Mouse (Mus musculus) hindbrain, embryonic 14.5 days (tissue): Measurements from ENCODE around the gene Cd2ap. TPM values are rescaled to one million over a fixed set of nuclear protein-coding genes. Genes with fewer than 3 reads are reported as not detected.

ENCODE experiments used
- ATAC-seq: fragments of 200-750 bp; cut with Nextera tagmentation; 2 replicates; pipeline ENCODE4 v1.8.0; 2017; ENCODE audit warnings: moderate number of reproducible peaks, mild to moderate bottlenecking, moderate TSS enrichment, moderate library complexity; ENCODE audit not compliant: low FRiP score
- DNase-seq: peaks from one replicate; pipeline ENCODE4 v3.0.0-alpha.2; 2015; ENCODE audit warnings: low spot score
- H3K27ac ChIP-seq: fragments of 300-500 bp; sonication (generic); 2 replicates; pipeline ENCODE4 v1.5.1; 2014; ENCODE audit warnings: mild to moderate bottlenecking, moderate library complexity
- H3K27me3 ChIP-seq: fragments of 300-500 bp; sonication (generic); 2 replicates; pipeline ENCODE4 v1.6.1; 2014; ENCODE audit warnings: mild to moderate bottlenecking, low read length, mixed read lengths; ENCODE audit not compliant: control insufficient read depth, insufficient read depth
- H3K36me3 ChIP-seq: fragments of 300-500 bp; sonication (generic); replicated peaks from 2 replicates; pipeline ENCODE4 v1.6.1; 2014; ENCODE audit not compliant: control insufficient read depth, insufficient read depth
- H3K4me1 ChIP-seq: fragments of 300-500 bp; sonication (generic); replicated peaks from 2 replicates; pipeline ENCODE4 v1.6.1; 2014; ENCODE audit warnings: antibody characterized with exemption, low read length, mixed read lengths; ENCODE audit not compliant: control insufficient read depth, insufficient read depth
- H3K4me2 ChIP-seq: fragments of 300-500 bp; sonication (generic); replicated peaks from 2 replicates; pipeline ENCODE4 v1.6.1; 2014; ENCODE audit warnings: mild to moderate bottlenecking, moderate library complexity
- H3K4me3 ChIP-seq: fragments of 300-500 bp; sonication (generic); replicated peaks from 2 replicates; pipeline ENCODE4 v1.5.1; 2014; ENCODE audit warnings: mild to moderate bottlenecking, low read length
- H3K9ac ChIP-seq: fragments of 300-500 bp; sonication (generic); 2 replicates; pipeline ENCODE4 v1.6.1; 2014
- H3K9me3 ChIP-seq: fragments of 300-500 bp; sonication (generic); 2 replicates; pipeline ENCODE4 v1.6.1; 2016; ENCODE audit warnings: low read length; ENCODE audit not compliant: control insufficient read depth
- WGBS: fragments of 180-500 bp; shearing (Covaris S2); extraction: QIAGEN DNeasy Blood & Tissue Kit; methylation state at CpG from one replicate; pipeline ENCODE4 v1.1.7; 2014; 5-methylcytosine and 5-hydroxymethylcytosine counted together
- polyA plus RNA-seq: library from polyadenylated mRNA; unstranded; fragments of >200 nt; fragmentation: Nextera tagmentation; extraction: Ambion mirVana; gene quantifications from 2 replicates; pipeline ENCODE4 v1.2.1, GENCODE M21; 2014

Gene Cd2ap
- polyA plus RNA-seq = 10.8 and 13.7 TPM in 2 replicates

DNA sequence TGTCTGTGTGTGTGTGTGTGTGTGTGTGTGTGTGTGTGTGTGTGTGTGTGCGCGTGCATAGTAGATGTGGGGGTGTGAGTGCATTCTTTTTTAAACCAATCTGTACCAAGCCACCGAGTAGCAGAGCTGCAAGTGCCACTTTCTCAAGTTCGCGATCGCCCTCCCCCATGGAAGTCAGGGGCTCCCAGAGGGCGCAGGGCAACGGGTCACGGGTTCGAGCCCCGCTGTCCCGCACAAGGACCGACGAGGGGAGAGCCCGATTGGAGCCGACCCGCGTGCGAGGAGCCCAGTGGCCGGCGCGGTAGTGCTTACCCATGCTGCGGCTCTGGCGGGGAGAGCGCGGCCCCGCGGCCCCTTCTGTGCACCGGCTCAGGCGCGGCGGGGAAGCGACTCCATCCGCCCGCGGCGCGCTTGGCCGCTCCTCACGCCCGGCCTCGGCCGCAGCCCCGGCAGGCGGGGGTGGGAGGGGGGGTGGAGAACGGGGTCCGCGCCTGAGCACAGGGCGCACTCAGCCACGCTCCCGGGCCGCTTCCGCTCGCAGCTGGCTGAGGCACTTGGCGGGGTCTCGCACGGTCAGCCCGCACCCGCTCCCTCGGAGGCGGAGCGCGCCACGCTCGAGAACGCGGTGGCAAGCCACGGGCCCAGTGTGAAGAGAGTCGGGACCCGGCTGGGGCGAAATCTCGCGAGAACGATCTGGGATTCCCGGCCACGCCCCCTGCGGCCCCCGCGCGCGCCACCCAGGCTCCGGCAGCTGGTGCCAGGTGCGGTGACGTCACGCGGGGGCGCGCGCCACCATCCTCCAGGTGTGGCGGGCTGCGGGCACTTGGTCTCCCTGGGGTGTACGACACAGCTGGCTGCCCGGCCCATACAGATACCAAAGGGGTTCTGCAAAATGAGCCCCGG is at the start of gene Cd2ap:
Cd2ap (minus strand) TSS at position 665 of the 903 bp plus-strand sequence.
- no peaks in the 10 kb centered on the region for H3K9me3 ChIP-seq
- H3K27me3 ChIP-seq = no peaks in the 10 kb centered on the region
- H3K36me3 ChIP-seq = no peaks in the 10 kb centered on the region
- H3K9ac ChIP-seq = peak within 1 kb of the TSS; percentile 89
- peaks cover 12% of the 10 kb centered on the region for H3K4me1 ChIP-seq
- H3K4me2 ChIP-seq = peak within 1 kb of the TSS; percentile 86
- H3K27ac ChIP-seq = peak within 1 kb of the TSS; percentile 95
- WGBS = under 1% methylated on average over 72 of the region's 94 CpGs
- DNase-seq = peak; percentile 98
- peak; percentile 98 for ATAC-seq
- peak within 1 kb of the TSS; percentile 92 for H3K4me3 ChIP-seq

DNA sequence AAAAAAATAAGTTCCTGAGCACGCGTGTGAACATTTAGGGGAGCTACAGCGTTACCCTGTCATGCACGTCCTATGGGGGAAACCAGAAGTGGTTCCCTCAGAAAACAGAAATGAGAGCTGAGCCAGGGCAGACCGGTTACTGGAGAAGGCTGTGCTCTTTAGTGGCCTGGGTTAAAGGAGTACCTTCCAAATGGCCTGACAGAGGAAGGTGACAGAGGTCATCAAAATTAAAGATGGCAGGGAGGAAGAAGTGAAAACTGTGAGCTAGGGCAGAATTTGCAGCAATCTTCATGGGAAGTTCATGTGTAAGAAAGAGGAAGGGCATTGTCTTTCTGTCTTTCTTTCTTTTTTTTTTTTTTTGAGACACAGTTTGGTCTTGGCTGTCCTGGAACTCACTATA is 48.3 kb upstream of the Cd2ap start:
- no peaks in the 10 kb centered on the region for H3K4me1 ChIP-seq
- no peaks in the 10 kb centered on the region for H3K36me3 ChIP-seq
- H3K9me3 ChIP-seq = no peaks in the 10 kb centered on the region
- no peak overlapping the region for H3K9ac ChIP-seq
- H3K4me2 ChIP-seq = no peak overlapping the region
- no peak overlapping the region for H3K4me3 ChIP-seq
- DNase-seq = no peak
- no peak for ATAC-seq
- WGBS = 92% methylated on average over 5 of the region's 5 CpGs
- no peak overlapping the region for H3K27ac ChIP-seq
- no peaks in the 10 kb centered on the region for H3K27me3 ChIP-seq

DNA sequence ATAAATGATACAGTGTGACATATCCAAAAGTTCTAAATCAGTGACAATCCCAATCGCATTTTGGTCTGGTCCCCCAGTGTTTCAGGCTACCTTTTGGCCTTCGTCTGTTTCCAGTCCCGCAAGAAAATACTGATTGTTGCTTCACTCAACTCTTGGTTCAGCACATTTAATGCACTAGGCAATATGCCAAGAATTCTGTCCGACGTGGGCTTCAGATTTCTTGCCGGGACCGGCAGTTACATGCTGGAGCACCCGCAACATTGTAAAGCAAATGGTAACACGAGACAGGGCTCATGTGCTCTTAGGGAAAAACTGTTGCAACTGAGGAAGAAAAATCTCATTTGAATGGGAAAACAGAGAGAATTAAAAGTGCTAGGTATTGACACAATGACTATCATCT is 42.3 kb upstream of the Cd2ap start:
- H3K4me1 ChIP-seq = no peaks in the 10 kb centered on the region
- ATAC-seq (no peak), DNase-seq (no peak)
- no peak overlapping the region for H3K27ac ChIP-seq
- H3K9ac ChIP-seq = no peak overlapping the region
- H3K36me3 ChIP-seq = no peaks in the 10 kb centered on the region
- 80% methylated on average over 9 of the region's 9 CpGs for WGBS
- no peak overlapping the region for H3K4me3 ChIP-seq
- H3K4me2 ChIP-seq = no peak overlapping the region
- no peaks in the 10 kb centered on the region for H3K9me3 ChIP-seq
- H3K27me3 ChIP-seq = no peaks in the 10 kb centered on the region

DNA sequence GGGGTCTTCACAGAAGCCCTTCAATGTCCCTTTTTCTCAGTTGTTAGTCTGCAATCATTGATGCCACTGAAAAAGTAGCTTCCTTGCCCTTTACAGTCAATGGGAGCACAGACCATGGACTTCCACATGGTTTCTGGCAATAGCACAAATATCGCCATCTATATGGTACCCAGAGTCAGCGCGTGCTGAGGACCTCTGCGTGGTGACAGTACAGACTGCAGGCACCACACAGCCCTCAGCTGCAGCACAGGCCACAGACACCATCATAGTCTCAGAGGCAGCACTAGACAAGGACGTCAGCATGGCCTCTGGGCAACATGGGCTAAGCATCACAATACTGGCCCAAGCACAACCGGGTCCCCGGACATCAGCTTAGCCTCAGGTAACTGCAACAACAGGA is 38.3 kb upstream of the Cd2ap start:
- Histone ChIP-seq H3K27me3 (no peaks in the 10 kb centered on the region), H3K27ac (no peak overlapping the region), H3K4me1 (no peaks in the 10 kb centered on the region), H3K4me3 (no peak overlapping the region), H3K9me3 (no peaks in the 10 kb centered on the region), H3K4me2 (no peak overlapping the region), H3K36me3 (no peaks in the 10 kb centered on the region), H3K9ac (no peak overlapping the region)
- WGBS = 87% methylated on average over 7 of the region's 7 CpGs
- DNase-seq (no peak), ATAC-seq (no peak)

DNA sequence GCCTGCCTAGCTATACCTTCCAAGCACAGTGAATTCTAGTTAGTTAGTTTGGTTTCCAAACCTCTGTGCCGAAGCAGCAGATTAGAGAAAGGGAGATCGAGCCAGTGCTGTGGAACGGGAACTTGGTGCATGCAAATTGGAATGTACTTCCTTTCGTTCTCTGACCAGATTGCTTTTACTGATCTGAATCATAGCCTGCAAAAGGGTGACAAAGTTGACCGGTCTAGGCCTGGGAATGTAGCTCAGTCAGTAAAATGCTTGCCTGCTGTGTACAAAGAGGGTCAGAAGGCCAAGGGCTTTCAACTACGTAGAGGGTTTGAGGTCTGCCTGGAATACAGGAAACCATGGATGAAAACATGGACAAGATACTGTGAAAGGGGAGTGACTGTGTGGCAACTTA is 35.7 kb upstream of the Cd2ap start:
- no peak for DNase-seq
- Histone ChIP-seq H3K27ac (no peak overlapping the region), H3K9me3 (no peaks in the 10 kb centered on the region), H3K9ac (no peak overlapping the region), H3K4me3 (no peak overlapping the region), H3K36me3 (no peaks in the 10 kb centered on the region), H3K27me3 (no peaks in the 10 kb centered on the region), H3K4me2 (no peak overlapping the region), H3K4me1 (no peaks in the 10 kb centered on the region)
- WGBS = 74% methylated on average over 6 of the region's 6 CpGs
- no peak for ATAC-seq

DNA sequence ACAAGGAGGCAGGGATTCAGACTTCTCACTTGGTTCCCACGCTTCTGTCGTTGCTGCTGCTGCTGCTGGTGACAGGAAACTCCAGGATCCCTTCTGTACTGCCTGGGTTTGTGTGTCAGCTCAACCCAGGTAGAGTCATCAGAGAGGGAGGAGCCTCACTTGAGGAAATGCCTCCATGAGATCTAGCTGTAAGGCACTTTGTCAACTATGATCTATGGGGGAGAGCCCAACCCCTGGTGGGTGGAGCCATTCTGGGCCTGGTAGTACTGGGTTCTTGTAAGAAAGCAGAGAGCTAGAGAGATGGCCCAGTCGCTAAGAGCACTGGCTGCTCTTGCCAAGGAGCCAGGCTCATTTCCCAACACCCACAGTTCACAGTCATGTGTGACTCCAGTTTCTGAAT is 34.0 kb upstream of the Cd2ap start:
- Histone ChIP-seq H3K27me3 (no peaks in the 10 kb centered on the region), H3K36me3 (no peaks in the 10 kb centered on the region)
- 93% methylated on average over 3 of the region's 3 CpGs for WGBS

DNA sequence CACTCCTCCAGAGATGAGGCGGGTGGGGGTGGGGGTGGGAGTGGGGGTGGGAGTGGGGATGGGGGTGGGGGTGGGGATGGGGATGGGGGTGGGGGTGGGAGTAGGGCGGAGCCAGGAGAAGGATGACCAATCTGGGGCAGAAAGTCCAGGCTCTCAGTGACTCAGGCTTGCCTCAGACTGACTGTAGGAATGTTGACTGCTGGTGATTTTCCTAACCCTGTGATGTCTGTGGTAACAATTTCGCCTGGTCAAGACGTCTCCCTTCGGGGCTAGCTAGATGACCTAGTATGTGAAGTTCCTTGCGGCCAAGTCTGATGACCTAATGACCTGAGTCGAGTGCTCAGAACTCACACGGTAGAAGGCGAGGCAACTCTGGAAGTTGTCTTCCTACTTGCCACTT is 32.9 kb upstream of the Cd2ap start:
- Histone ChIP-seq H3K36me3 (no peaks in the 10 kb centered on the region), H3K4me1 (no peaks in the 10 kb centered on the region), H3K27ac (no peak overlapping the region), H3K4me3 (no peak overlapping the region), H3K9ac (no peak overlapping the region), H3K4me2 (no peak overlapping the region), H3K27me3 (no peaks in the 10 kb centered on the region), H3K9me3 (no peaks in the 10 kb centered on the region)
- ATAC-seq (no peak), DNase-seq (no peak)
- 79% methylated on average over 9 of the region's 9 CpGs for WGBS

More for the DNA sequence above, 34.0 kb upstream of the Cd2ap start:
- no peak overlapping the region for H3K27ac ChIP-seq
- DNase-seq = no peak
- H3K9ac ChIP-seq = no peak overlapping the region
- no peak overlapping the region for H3K4me3 ChIP-seq
- no peak for ATAC-seq
- no peaks in the 10 kb centered on the region for H3K4me1 ChIP-seq
- H3K9me3 ChIP-seq = no peaks in the 10 kb centered on the region
- no peak overlapping the region for H3K4me2 ChIP-seq

DNA sequence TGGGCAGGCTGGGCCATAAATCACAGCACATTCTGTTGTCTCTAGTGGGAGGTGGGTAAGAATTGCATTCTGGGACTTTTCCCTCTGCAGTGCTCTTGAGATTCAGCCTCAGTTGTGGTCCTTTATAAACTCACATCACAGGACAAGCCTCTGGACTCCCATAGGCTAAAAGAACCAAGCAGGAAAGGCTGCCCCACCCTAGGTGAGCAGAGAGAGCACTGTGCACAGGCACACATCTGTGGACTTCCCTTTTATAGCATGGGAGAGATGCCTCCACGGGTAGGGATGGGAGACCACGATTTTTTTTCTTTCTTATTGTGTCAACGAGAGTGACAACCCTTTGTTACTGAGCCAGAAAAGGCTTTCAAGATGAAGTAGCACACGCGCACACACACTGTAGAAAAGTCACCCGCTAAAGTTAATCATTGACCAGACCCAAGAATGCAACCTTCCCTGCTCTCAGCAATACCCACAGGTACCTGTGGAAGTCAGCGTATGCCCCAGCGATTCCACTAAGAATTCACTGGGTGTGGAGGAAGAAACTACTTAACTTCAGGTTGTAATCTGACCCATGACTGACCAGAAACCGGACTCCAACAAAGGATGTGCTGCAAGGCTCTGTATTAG is 32.4 kb upstream of the Cd2ap start:
- H3K4me1 ChIP-seq = no peaks in the 10 kb centered on the region
- no peaks in the 10 kb centered on the region for H3K27me3 ChIP-seq
- DNase-seq (no peak), ATAC-seq (no peak)
- no peak overlapping the region for H3K4me3 ChIP-seq
- WGBS = 55% methylated on average over 9 of the region's 9 CpGs
- no peak overlapping the region for H3K4me2 ChIP-seq
- H3K9me3 ChIP-seq = no peaks in the 10 kb centered on the region
- no peaks in the 10 kb centered on the region for H3K36me3 ChIP-seq
- H3K27ac ChIP-seq = no peak overlapping the region
- H3K9ac ChIP-seq = no peak overlapping the region

DNA sequence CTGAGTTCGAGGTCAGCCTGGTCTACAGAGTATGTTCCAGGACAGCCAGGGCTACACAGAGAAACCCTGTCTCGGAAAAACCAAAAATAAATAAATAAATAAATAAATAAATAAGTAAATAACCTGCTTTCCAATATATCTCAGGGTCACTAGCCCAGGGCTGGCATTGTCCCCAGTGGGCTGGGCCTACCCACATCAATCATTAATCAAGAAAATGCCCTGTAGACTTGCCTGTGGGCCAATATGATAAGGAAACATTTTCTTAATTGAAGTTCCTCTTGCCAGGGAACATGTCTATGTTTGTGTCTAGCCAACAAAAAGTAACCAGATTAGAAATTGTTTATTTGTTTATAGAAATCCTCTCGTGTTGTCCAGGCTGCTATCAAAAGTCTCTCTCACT is 31.7 kb upstream of the Cd2ap start:
- Histone ChIP-seq H3K27ac (no peak overlapping the region), H3K9me3 (no peaks in the 10 kb centered on the region)
- ATAC-seq = no peak

More for the DNA sequence above, 31.7 kb upstream of the Cd2ap start:
- no peak overlapping the region for H3K4me2 ChIP-seq
- no peaks in the 10 kb centered on the region for H3K36me3 ChIP-seq
- no peak for DNase-seq
- no peak overlapping the region for H3K4me3 ChIP-seq
- no peaks in the 10 kb centered on the region for H3K4me1 ChIP-seq
- 96% methylated on average over 3 of the region's 3 CpGs for WGBS
- H3K27me3 ChIP-seq = no peaks in the 10 kb centered on the region
- H3K9ac ChIP-seq = no peak overlapping the region
